Mouse (Mus musculus) lung, postnatal 0 days (tissue): Measurements from ENCODE around the gene Mnat1.

ENCODE experiments used
- CTCF ChIP-seq: IDR thresholded peaks from 2 replicates; pipeline ENCODE4 v1.5.1; 2016; ENCODE audit warnings: antibody characterized with exemption, mild to moderate bottlenecking
- EP300 ChIP-seq: IDR thresholded peaks from 2 replicates; pipeline ENCODE4 v1.6.1; 2016; ENCODE audit warnings: antibody characterized with exemption, mild to moderate bottlenecking, control low read depth

GRCm38 (mm10) chr12:73221235-73221634 lies 97.7 kb downstream of the Mnat1 start:
- TF ChIP-seq CTCF (no peak), EP300 (no peak)
